Mouse (Mus musculus): ENCODE measurements around the gene 1600012H06Rik.
"Not testable (repeated sequence)": the region's sequence is repeated elsewhere in the genome, so short reads cannot be mapped to it uniquely, and the experiment has no call there.

1600012H06Rik gene

DNA sequence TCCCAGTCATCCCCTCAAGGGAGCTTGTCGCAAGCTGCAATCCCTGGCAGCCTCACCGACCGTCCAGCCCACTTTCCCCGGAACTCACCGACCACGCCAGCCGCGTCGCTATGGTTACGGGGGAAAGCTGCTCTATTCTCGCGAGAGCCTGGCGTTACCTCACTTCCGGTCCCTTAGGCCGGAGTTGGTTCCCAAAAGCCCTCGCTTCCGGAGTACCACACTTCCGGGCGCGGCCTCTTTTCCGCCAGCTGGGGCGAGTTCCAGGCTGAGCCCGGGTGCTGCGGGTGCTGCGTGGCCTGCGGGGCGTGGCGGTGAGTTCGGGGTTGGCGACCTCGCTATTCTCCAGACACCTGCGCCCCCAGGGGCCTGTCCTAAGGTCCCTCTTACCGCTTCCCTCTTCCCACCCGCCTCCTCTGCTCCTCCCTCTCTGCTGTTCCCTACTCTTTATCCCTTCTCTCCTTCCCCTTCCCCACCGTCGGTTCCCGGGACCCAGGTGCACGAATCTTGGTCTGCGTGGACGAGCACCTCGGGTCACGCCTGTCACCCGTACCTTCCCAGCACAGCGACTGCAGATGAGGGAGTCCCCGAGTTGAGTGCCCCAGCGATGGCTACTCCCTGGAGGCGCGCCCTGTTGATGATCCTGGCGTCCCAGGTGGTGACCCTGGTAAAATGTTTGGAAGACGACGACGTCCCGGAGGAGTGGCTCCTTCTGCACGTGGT, at the start of gene 1600012H06Rik, which contains the start of gene Wdr27:
Gene 1600012H06Rik, plus strand, starts transcription at position 176 of the 720 bp plus-strand sequence.
Gene Wdr27, minus strand, starts transcription at position 150 of the 720 bp plus-strand sequence.
- DNase-seq (ENCODE audit: low spot score in 2 of 2) = peak; percentile 99

DNA sequence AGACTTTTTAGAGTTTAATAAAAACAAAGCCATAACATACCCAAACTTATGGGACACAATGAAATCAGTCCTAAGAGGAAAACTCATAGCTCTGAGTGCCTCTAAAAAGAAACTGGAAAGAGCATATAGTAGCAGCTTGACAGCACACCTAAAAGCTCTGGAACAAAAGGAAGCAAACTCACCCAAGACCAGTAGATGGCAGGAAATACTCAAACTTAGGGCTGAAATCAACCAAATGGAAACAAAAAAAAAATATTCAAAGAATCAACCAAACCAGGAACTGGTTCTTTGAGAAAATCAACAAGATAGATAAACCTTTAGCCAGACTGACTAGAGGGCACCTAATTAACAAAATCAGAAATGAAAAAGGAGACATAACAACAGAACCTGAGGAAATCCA, 47.9 kb upstream of the 1600012H06Rik start:
- DNase-seq (ENCODE audit: low spot score in 2 of 2) = not testable (repeated sequence)

DNA sequence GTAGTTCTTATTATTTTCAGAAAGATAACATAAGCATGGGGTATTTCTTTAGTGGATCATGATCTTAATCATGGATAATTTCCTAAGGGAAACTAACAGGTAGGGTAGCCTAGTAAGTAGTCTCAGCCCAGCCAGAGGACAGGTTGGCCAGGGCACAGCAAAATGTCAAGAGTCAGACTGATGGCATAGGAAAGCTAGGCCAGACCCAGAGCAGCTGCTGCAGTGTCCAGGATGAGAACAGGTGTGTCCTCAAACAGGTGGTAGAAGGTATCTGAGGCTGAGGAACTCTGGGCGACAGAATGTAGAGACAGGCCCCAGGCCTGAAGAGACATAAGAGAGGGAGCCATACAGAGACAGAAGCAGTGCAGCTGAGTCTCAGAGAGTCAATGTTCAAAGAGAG, 44.0 kb upstream of the 1600012H06Rik start:
- no peak for DNase-seq (ENCODE audit: low spot score in 2 of 2)

DNA sequence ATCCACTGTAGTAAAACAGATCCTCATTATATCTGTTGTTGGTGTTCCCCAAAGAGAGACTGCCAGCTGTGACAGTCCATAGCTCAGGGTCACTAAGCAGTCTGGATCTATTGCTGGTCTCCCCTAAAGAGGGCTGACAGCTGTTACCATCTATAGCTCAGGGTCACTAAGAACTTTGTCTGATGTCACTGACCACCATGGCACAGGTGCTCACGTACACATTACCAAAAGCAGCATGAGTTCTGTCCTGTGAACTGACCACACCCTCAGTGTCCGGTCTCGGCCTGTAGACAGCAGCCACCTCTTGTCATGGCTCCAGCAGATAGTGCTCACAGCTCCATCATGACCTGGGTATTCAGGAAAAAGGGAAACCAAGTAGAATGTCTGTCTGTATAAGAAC, 39.8 kb upstream of the 1600012H06Rik start:
- no peak for DNase-seq (ENCODE audit: low spot score in 2 of 2)

DNA sequence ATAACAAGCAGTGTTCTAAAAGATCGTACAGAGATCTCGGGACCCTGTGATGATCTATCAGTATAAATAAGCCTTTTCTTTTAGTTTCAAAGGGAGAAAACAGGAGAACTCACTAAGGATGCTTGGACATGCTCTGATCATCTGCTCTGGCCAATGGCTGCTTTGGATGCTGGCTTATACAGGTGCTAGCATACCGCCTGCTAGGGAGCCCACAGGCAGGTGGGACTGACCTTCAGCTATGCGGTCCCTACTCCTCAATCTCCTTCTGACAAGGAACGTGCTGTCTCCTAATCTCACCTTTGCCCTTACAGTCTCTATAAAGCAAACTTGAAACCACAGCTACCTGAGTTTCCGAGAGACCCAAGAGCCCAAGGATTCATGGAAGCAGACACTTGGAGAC, 38.8 kb upstream of the 1600012H06Rik start:
- DNase-seq (ENCODE audit: low spot score in 2 of 2) = no peak

DNA sequence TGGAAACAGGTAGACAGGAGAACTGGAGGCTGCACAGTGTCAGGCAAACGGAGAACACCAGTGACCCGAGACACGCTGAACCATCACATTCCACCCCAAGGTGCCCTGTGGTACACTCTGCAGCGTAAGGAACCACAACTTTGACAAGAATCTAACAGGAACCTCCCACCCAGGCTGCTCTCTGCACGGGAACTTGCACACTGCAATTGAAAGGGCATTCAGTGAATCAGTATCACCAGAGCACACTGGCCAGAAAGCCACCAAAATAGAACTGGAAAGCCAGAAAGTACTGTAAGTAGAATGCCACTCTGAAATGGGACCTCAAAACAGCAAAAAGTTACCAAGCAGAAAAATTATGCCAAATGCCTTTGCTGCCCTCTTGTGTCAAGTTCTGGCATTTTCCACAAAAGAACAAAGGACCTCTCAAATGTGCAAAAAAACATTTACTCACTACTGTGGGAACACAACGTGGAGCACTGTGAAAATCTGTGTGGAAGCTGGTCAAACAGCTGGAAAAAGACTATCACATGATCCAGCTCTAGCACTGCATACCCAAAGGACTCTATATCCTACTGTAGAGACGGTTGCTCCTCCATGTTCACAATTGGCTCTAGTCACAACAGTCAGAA, 38.2 kb upstream of the 1600012H06Rik start:
- DNase-seq (ENCODE audit: low spot score in 2 of 2) = peak; percentile 68 to 87

DNA sequence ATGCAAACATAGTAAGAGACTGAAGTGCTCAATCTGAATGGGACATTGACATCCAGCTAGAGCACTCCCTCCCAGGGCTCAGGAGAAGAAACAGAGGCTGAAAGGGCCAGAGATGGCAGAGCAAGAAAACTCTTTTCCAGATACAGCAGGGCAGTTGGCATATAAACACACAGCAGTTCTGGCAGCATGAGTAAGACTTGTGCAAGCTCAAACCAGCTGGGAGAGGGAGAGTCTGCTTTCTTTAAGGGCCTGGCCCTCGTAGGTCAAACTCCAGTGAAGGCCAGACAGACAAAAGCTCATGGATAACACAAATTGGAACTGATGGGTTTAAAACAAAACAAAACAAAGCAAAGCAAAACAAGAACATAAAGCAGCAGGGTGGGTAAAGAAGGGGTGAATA, 36.4 kb upstream of the 1600012H06Rik start:
- DNase-seq (ENCODE audit: low spot score in 2 of 2) = no peak

DNA sequence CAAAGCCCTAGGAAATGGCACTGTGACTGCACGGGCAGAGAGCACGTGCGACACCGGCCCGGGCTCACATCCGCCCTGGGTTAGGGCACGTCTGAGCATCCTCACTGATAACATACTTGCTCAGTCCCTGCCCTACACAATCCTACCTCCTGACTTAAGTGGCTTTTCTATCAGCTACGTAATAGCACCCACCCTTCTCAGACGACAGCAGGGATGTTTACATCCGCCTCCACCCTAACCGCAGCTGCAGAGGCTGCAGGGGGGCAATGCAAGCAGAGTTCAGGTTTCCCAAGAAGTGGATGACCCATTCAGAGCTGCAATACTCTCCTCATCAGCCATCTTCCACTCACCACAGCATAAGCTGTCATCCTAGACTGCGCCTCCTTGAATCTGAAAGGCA, 35.8 kb upstream of the 1600012H06Rik start:
- DNase-seq (ENCODE audit: low spot score in 2 of 2) = no peak

DNA sequence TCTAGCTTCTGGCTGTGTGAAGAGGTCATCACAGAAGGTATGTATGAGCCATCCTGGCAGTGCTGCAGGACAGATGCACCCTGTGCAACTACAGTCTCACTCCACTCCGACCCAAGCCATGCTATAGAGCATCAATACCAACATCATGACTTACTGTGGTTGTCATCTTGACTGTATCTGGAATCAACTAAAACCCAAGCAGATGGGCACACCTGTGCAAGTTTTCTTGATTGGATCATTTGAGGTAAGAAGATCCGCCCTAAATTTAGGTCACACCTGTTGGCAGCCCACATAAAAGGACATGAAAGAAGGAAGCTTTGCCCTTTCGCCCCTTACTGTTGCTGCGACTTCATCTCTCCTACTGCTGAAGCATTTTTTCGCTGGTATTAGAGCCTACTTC, 33.7 kb upstream of the 1600012H06Rik start:
- DNase-seq (ENCODE audit: low spot score in 2 of 2) = no peak

DNA sequence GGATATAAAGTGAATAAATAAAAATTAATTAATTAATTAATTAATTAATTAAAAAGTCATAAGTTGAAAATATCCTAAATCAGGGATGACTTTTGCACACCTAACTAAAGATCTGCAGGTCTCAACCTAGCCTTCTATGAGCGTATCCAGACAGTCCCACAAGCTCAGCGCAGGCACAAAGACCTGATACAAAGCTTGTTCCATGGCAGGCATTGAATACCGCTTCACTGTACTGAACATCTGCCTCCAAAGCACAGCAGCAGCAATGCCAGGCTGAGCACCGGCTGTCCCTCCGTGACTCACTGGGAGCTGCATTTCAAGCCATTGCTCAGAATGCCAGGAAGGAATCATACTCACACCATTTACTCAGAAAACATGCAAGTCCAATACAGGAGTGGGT, 32.2 kb upstream of the 1600012H06Rik start:
- no peak for DNase-seq (ENCODE audit: low spot score in 2 of 2)

DNA sequence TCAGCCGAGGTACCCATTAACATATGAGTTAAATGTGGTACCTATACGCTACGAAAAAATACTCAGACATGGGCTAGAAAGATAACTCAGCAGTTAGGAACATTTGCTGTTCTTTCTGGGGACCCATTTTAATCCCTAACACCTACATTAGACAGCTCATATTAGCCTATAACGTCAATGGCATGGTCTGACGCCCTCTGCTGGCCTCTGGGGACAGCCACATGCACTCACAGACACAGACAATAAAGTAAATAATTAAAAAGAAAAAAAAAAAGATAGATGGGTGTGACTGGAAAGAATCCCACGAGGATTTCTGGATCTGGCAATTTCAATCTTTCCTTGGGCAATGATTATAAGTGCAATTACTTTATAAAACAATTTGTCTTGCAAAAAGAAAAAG, 30.6 kb upstream of the 1600012H06Rik start:
- no peak for DNase-seq (ENCODE audit: low spot score in 2 of 2)

DNA sequence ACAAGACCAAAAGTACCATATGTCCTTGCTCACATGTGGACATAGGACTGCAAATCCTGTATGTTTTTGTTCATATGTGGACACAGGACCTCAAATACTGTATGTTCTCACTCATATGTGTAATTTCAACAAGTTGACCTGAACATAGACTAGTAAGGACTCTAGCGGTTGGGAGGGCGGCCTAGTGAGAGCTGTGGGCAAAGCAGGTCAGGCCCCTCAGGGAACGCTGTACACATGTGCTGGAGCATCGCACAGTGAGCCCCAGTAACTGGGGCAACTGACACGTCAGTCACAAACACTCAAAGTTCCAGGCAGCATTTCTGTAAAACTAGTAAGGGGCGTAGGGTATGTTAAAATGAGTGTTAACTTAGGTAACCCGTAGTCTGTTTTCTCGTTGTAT, 30.0 kb upstream of the 1600012H06Rik start:
- DNase-seq (ENCODE audit: low spot score in 2 of 2) = no peak

DNA sequence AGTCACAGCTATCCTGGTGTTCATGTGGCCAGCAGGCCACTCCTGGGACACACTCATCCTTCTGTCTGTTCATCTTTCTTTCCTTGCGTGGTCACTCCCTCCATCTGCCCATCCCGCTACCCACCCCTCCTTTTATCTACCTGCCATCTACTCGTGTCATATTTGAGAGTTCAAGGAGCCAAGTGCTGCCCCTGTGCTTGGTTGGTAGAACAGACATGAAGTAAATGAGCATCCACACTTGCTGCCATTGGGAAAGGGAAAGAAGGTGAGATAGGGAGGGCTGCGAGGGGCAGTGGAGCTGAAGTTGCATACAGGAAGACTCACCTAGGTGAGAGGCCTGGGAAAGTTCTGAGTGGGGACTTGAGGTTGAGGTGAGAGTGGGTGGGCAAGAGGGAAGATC, 28.6 kb upstream of the 1600012H06Rik start:
- no peak for DNase-seq (ENCODE audit: low spot score in 2 of 2)

DNA sequence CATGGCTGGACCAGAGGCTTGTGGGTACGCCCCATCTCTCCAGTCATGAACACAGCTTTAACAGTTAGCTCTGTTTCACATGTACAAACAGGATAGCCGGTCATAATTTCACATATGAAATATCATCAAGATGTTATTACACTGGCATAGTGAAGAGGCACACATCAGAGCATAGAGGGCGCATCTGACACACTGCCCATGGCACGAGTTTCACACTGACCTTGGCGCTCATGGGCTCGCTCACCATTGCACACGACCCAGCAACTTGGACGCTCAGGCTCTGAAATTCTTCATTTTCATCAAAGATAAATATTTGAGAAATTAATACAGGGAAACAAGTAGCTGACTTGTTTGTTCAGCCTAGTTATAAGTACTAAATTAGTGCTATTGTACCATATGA, 25.1 kb upstream of the 1600012H06Rik start:
- no peak for DNase-seq (ENCODE audit: low spot score in 2 of 2)

DNA sequence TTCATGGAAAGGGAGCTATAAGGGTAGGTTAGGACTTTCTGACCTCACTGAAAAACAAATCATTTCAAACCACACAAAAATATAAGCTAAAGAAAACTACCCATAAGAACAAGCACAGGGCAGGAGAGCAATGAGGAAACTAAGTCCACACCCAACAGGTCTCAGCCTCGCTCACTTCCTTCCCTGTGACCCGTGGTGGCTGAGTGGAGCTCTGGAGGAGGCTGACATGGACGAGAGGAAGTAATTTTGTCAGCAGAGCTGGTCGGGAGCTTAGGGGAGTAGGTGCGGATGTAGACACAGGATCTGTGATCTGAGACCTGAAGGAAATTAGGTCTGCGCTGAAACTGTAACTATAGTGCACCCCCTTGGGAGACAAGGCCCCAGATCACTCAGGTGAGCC, 21.4 kb upstream of the 1600012H06Rik start:
- DNase-seq (ENCODE audit: low spot score in 2 of 2) = no peak

DNA sequence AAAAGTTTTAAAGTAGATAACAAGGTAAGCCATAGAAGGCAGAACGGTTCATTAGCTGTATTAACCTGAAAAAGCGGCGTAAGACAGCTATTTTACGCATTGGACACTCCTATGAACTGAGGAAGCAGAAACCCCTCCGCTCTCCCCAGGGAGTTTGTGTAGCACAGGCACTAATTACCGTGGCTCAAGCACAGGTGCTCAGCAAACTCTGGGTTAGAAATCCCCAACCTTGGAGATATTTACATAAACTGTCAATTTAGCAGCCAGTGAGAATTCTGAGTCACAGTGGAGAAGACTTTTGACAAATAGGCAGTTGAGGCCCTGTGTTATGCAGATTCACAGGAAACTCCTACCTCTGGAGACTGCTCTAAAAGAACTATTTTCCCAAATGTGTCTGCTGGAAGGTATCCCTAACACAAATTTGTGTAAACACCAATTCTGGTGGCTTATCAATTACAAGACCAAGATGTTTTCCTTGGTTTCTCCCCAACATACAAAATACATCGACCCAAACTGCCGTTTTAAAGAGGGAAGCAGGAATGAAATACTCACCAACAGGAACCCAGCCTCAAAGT, 15.3 kb upstream of the 1600012H06Rik start:
- no peak for DNase-seq (ENCODE audit: low spot score in 2 of 2)

DNA sequence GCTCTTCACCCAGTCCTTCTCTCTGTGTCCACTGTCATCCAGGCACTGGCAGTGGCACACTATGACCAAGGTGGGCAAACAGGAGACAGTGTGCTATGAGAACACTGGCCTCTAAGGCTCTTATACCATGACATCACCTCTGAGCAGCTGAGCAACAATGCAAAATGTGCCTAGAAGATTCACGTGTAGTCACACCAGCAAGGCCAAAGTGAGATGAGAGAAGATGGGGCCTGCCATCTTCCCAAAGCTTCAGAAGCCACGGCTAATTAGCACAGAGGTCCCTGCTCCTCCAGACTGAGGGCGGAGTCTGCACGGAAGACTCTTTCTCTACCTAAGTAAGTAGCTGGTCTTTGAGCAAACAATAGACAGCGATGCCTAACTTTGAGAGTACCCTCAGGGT, 14.4 kb upstream of the 1600012H06Rik start:
- no peak for DNase-seq (ENCODE audit: low spot score in 2 of 2)

DNA sequence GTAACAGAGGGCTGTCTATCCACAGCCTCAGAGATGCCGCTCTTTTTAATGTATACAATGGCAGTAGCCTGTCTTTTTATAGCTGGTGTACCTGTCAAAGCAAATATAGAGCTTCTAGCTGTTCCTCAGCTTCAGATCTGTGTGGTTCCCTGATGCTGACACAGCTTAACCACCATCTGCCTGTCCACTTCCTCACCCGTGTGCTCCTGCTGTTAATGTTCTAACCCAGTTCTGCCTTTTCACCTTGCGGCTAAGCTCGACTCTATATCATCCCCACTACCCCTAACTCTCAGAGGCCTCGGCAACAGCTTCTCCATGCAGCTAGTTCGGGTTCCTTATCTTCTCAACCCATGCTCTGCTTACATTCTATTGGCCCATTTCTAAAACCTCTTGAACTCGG, 12.3 kb upstream of the 1600012H06Rik start:
- DNase-seq (ENCODE audit: low spot score in 2 of 2) = no peak

DNA sequence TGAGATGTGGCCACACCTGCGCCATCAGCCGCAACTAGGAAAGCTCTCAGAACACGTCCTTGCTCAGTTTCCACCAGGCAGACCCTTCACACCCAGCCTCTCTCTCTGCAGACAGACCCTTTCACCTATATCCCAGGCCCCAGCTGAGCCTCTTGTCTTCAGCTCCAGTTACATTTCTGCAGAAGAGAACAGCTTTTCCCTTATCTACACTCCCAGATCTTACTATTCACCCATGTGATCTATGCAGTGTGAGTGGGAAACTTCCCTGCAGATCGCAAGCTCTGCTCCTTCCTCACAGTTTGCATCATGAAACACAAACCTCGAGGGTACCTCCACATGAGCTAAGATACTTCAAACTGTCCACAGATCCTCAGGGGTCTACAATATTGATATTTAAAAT, 11.5 kb upstream of the 1600012H06Rik start:
- no peak for DNase-seq (ENCODE audit: low spot score in 2 of 2)

DNA sequence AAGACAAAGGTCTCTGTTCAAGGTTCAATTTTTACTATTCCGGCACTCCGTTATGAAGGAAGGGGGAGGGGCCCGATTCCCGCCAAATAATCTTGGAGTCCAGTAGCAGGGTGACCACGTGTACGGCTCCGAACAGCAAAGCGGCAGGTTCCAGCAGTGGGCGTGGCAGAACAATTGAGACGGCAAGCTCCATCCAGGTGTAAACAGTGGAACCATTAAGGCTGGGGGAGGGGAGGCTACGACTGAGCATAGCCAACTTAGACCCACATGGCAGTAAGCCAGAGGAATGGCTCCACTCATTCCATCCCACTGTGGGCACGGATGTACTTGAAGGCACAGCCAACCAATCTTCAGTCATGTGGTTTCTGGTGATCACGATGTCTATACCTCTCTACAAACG, 7.7 kb upstream of the 1600012H06Rik start:
- DNase-seq (ENCODE audit: low spot score in 2 of 2) = not testable (repeated sequence)

DNA sequence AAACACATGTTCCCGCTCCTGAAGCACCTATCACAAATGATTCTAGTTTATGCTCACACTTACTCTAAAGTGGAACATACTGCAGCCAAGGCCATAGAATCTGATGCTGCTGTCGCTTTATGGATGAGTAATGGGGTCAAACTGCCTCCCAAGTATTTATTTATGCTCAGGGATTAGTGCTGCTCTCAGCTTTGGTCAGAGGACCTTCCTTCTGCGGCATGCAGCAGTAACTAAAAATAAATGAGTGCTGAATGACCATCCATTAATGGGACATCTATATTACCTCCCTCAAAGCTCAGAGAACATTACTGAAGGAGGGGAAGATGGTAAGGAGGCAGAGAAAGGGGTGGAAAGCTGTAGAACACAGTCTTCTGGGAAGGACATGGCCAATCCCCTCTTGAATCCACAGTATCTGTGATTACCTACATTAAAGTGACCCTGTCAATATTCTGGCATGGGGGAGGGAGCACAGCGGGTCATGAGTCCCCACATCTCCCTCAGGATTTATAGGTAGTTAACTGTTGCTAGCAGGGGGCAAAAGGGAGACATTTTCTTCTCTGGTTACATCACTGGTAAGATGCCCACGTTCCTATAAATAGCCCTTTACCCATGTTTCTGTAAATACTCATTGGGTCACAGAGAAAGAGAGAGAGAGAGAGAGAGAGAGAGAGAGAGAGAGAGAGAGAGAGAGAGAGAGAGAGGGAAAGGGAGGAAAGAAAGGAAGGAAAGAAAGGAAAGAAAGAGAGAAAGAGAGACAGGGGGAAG, 7.0 kb upstream of the 1600012H06Rik start:
- no peak for DNase-seq (ENCODE audit: low spot score in 2 of 2)

DNA sequence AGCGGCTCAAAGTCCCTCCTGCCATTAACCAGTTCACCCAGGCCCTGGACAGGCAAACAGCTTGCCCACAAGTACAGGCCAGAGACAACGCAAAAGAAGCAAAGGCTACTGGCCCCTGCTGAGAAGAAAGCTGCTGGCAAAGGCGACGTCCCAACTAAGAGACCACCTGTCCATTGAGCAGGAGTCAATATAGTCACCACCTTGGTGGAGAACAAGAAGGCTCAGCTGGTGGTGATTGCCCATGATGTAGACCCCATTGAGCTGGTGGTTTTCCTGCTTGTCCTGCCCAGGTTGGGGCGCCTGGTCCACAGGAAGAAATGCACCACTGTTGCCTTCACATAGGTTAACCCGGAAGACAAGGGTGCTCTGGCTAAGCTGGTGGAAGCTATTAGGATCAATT, 803 bp upstream of the 1600012H06Rik start:
- peak in 1 of 2 experiments; percentile 9 for DNase-seq (ENCODE audit: low spot score in 2 of 2)

DNA sequence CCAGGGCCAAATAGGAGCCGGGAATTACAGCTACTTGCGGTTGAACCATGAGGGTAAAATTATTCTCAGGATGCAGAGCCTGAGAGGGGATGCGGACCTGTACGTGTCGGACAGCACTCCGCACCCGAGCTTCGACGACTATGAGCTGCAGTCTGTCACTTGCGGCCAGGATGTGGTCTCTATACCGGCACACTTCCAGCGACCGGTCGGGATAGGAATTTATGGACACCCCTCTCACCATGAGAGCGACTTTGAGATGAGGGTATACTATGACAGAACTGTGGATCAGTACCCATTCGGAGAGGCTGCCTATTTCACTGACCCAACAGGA, 710 bp downstream of the 1600012H06Rik start:
- DNase-seq (ENCODE audit: low spot score in 2 of 2) = no peak
